Mouse (Mus musculus) liver, adult 2 months (tissue): ENCODE results near the gene Cs.

ENCODE experiments used
- CTCF ChIP-seq: fragments of 200-500 bp; IDR thresholded peaks from 2 replicates; pipeline ENCODE4 v1.5.1; 2011; ENCODE audit warnings: low read depth, low read length, control low read depth
- POLR2A ChIP-seq: fragments of 200-500 bp; IDR thresholded peaks from 2 replicates; pipeline ENCODE4 v1.6.1; 2011; ENCODE audit warnings: low read length, control low read depth; ENCODE audit not compliant: insufficient read depth; ENCODE audit errors: extremely low read depth

DNA sequence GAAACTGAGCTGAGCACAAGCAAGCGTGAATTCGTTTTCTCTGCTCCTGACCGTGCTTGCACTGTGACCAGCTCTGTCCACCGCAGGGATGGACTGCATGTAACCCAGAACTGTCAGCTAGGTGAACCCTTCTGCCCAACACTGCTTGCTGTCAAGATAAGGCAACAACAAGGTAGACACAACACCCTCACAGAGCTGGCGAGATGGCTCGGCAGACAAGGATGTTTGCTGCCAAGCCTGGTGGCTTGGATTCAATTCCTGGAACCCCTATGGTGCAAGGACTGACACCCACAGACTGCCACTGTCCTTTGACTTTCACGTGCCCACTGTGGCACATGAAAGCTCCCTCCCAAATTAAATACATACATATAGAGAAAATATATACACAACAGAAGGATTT lies 66.4 kb downstream of the Cs start:
- TF ChIP-seq CTCF (no peak), POLR2A (no peak)
